Mouse (Mus musculus) intestine, embryonic 14.5 days (tissue): Measurements from ENCODE around the gene Sirpa. TPM values are rescaled to one million over a fixed set of nuclear protein-coding genes. Genes with fewer than 3 reads are reported as not detected.

Source experiments
- ATAC-seq: fragments of 200-750 bp; cut with Nextera tagmentation; replicated peaks from 2 replicates; pipeline ENCODE4 v1.8.0; 2017; ENCODE audit warnings: low read depth, moderate number of reproducible peaks, moderate TSS enrichment, moderate library complexity; ENCODE audit not compliant: low FRiP score, low TSS enrichment
- DNase-seq: peaks from one replicate; pipeline ENCODE4 v3.0.0-alpha.2; 2018; ENCODE audit warnings: low spot score
- H3K27ac ChIP-seq: fragments of 300-500 bp; sonication (generic); 2 replicates; pipeline ENCODE4 v1.5.1; 2014; ENCODE audit warnings: low read depth, mild to moderate bottlenecking, control low read depth
- H3K27me3 ChIP-seq: fragments of 300-500 bp; sonication (generic); replicated peaks from 2 replicates; pipeline ENCODE4 v1.6.1; 2014; ENCODE audit warnings: low read length, control low read depth; ENCODE audit not compliant: control insufficient read depth, insufficient read depth
- H3K36me3 ChIP-seq: fragments of 300-500 bp; sonication (generic); 2 replicates; pipeline ENCODE4 v1.6.1; 2014; ENCODE audit warnings: low read length, control low read depth; ENCODE audit not compliant: control insufficient read depth, insufficient read depth
- H3K4me1 ChIP-seq: fragments of 300-500 bp; sonication (generic); replicated peaks from 2 replicates; pipeline ENCODE4 v1.6.1; 2014; ENCODE audit warnings: low read length, control low read depth, mixed read lengths; ENCODE audit not compliant: control insufficient read depth, insufficient read depth
- H3K4me2 ChIP-seq: fragments of 300-500 bp; sonication (generic); 2 replicates; pipeline ENCODE4 v1.6.1; 2014; ENCODE audit warnings: low read length
- H3K4me3 ChIP-seq: fragments of 300-500 bp; sonication (generic); 2 replicates; pipeline ENCODE4 v1.5.1; 2014; ENCODE audit warnings: low read depth, low read length, control low read depth, mixed read lengths
- H3K9ac ChIP-seq: fragments of 300-500 bp; sonication (generic); 2 replicates; pipeline ENCODE4 v1.6.1; 2014; ENCODE audit warnings: mild to moderate bottlenecking, low read length
- H3K9me3 ChIP-seq: fragments of 300-500 bp; sonication (generic); 2 replicates; pipeline ENCODE4 v1.6.1; 2016; ENCODE audit warnings: low read length, control low read depth; ENCODE audit not compliant: control insufficient read depth
- WGBS: fragments of 180-500 bp; shearing (Covaris S2); extraction: QIAGEN DNeasy Blood & Tissue Kit; methylation state at CpG from one replicate; pipeline ENCODE4 v1.1.7; 2014; 5-methylcytosine and 5-hydroxymethylcytosine counted together
- polyA plus RNA-seq: library from polyadenylated mRNA; unstranded; fragments of >200 nt; fragmentation: Nextera tagmentation; extraction: Ambion mirVana; gene quantifications from 2 replicates; pipeline ENCODE4 v1.2.1, GENCODE M21; 2014

The Sirpa gene
- polyA plus RNA-seq, 1 experiment from 2014 or later, result 29.9 TPM

GRCm38 (mm10) chr2:129598094-129598493 is 5.5 kb downstream of the Sirpa start:
- no peak for ATAC-seq
- Histone ChIP-seq H3K27ac (no peak overlapping the region), H3K27me3 (no peaks in the 10 kb centered on the region), H3K36me3 (no peaks in the 10 kb centered on the region), H3K4me1 (peaks cover 6% of the 10 kb centered on the region; the same call in 1 of the 2 replicates), H3K4me3 (no peak overlapping the region), H3K4me2 (no peak overlapping the region), H3K9ac (no peak overlapping the region), H3K9me3 (no peaks in the 10 kb centered on the region)
- 61% methylated on average over 9 of the region's 9 CpGs for WGBS
- DNase-seq, result no peak

- no peak overlapping the region for H3K9ac ChIP-seq
- no peaks in the 10 kb centered on the region for H3K27me3 ChIP-seq
- no peak overlapping the region for H3K27ac ChIP-seq
- no peaks in the 10 kb centered on the region for H3K36me3 ChIP-seq
- ATAC-seq (no peak), DNase-seq (no peak)
- 62% methylated on average over 8 of the region's 8 CpGs for WGBS
- no peaks in the 10 kb centered on the region for H3K9me3 ChIP-seq
- no peak overlapping the region for H3K4me2 ChIP-seq
- no peak overlapping the region for H3K4me3 ChIP-seq
- peaks cover under 1% of the 10 kb centered on the region; the same call in 1 of the 2 replicates for H3K4me1 ChIP-seq
Observed at GRCm38 (mm10) chr2:129599231-129600084, 6.8 kb downstream of the Sirpa start.

GRCm38 (mm10) chr2:129601059-129601650 is 8.5 kb downstream of the Sirpa start:
- no peaks in the 10 kb centered on the region for H3K36me3 ChIP-seq
- WGBS, result 81% methylated on average over 1 of the region's 1 CpGs
- no peaks in the 10 kb centered on the region for H3K9me3 ChIP-seq
- H3K4me2 ChIP-seq, result no peak overlapping the region
- H3K9ac ChIP-seq, result no peak overlapping the region
- DNase-seq (no peak), ATAC-seq (0 out of 2 replicates have a peak, but pooled peaks have one; percentile 17)
- no peaks in the 10 kb centered on the region for H3K4me1 ChIP-seq
- H3K27ac ChIP-seq, result no peak overlapping the region
- no peak overlapping the region for H3K4me3 ChIP-seq
- H3K27me3 ChIP-seq, result no peaks in the 10 kb centered on the region

GRCm38 (mm10) chr2:129601894-129602663 is 9.4 kb downstream of the Sirpa start:
- 83% methylated on average over 10 of the region's 10 CpGs for WGBS
- no peak overlapping the region for H3K9ac ChIP-seq
- H3K27ac ChIP-seq, result no peak overlapping the region
- no peaks in the 10 kb centered on the region for H3K36me3 ChIP-seq
- H3K9me3 ChIP-seq, result no peaks in the 10 kb centered on the region
- DNase-seq, result no peak
- ATAC-seq, result no peak
- H3K27me3 ChIP-seq, result no peaks in the 10 kb centered on the region
- no peak overlapping the region for H3K4me2 ChIP-seq
- no peaks in the 10 kb centered on the region for H3K4me1 ChIP-seq
- no peak overlapping the region for H3K4me3 ChIP-seq

- Histone ChIP-seq H3K4me3 (no peak overlapping the region), H3K27ac (no peak overlapping the region), H3K4me2 (no peak overlapping the region), H3K9me3 (no peaks in the 10 kb centered on the region), H3K9ac (no peak overlapping the region), H3K4me1 (no peaks in the 10 kb centered on the region), H3K36me3 (no peaks in the 10 kb centered on the region), H3K27me3 (no peaks in the 10 kb centered on the region)
- WGBS, result 95% methylated on average over 7 of the region's 7 CpGs
- DNase-seq (no peak), ATAC-seq (no peak)
Observed at GRCm38 (mm10) chr2:129602856-129603255, 10.2 kb downstream of the Sirpa start.

- Histone ChIP-seq H3K9me3 (no peaks in the 10 kb centered on the region), H3K4me2 (no peak overlapping the region), H3K4me3 (no peak overlapping the region), H3K9ac (no peak overlapping the region), H3K27me3 (no peaks in the 10 kb centered on the region), H3K4me1 (no peaks in the 10 kb centered on the region), H3K36me3 (0 out of 2 replicates have a peak, but pooled peaks cover 3% of the 10 kb centered on the region), H3K27ac (no peak overlapping the region)
- 96% methylated on average over 1 of the region's 1 CpGs for WGBS
- DNase-seq, result no peak
- ATAC-seq, result peak; percentile 88; the same call in 1 of the 2 replicates
Observed at GRCm38 (mm10) chr2:129603536-129603935, 10.9 kb downstream of the Sirpa start.

- H3K36me3 ChIP-seq, result peaks cover 7% of the 10 kb centered on the region; the same call in 1 of the 2 replicates
- no peak overlapping the region for H3K4me3 ChIP-seq
- H3K9me3 ChIP-seq, result no peaks in the 10 kb centered on the region
- H3K27me3 ChIP-seq, result no peaks in the 10 kb centered on the region
- 29% methylated on average over 6 of the region's 6 CpGs for WGBS
- H3K4me1 ChIP-seq, result no peaks in the 10 kb centered on the region
- ATAC-seq (no peak), DNase-seq (no peak)
- H3K27ac ChIP-seq, result no peak overlapping the region
- no peak overlapping the region for H3K9ac ChIP-seq
- H3K4me2 ChIP-seq, result no peak overlapping the region
Observed at GRCm38 (mm10) chr2:129604032-129604431, 11.4 kb downstream of the Sirpa start.

- H3K9me3 ChIP-seq, result no peaks in the 10 kb centered on the region
- no peak overlapping the region for H3K4me2 ChIP-seq
- H3K4me3 ChIP-seq, result no peak overlapping the region
- WGBS, result 62% methylated on average over 3 of the region's 3 CpGs
- peaks cover 24% of the 10 kb centered on the region for H3K36me3 ChIP-seq
- ATAC-seq (no peak), DNase-seq (no peak)
- H3K27me3 ChIP-seq, result no peaks in the 10 kb centered on the region
- no peak overlapping the region for H3K27ac ChIP-seq
- H3K4me1 ChIP-seq, result no peaks in the 10 kb centered on the region
- no peak overlapping the region for H3K9ac ChIP-seq
Observed at GRCm38 (mm10) chr2:129605816-129606215, 13.2 kb downstream of the Sirpa start.
